Mouse (Mus musculus): ENCODE results near the gene Sdk1. TPM values are rescaled to one million over a fixed set of nuclear protein-coding genes. Genes with fewer than 3 reads are reported as not detected.

Gene Sdk1
- total RNA-seq, 1 experiment, result 1.2 TPM

DNA sequence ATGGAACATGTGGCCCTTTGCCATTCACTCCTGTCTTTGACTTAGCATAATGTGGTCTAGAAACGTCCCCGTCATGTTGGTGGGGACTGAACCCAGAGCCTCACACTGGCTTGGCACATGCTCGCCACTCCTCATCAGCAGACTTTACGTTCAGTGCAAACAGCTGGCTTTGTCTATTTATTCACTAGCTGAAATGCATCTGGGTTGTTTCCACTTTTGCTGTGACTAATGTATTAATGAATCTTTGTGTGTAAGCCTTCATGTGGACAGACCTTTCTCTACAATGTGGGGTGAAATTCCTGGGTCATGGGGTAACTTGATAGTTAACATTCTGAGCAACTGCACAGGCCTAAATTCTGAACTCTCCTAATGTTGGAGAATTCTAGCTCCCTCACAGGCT, 317.4 kb downstream of the Sdk1 start:
- Histone ChIP-seq H3K9me3 (ENCODE audit: control insufficient read depth, insufficient read depth, low read depth, low read length) (no peaks in the 10 kb centered on the region), H3K36me3 (ENCODE audit: control insufficient read depth, insufficient read depth, low read length, poor library complexity, severe bottlenecking) (no peaks in the 10 kb centered on the region), H3K9ac (ENCODE audit: insufficient read depth, low read depth, low read length, poor library complexity, severe bottlenecking) (no peak overlapping the region), H3K4me3 (ENCODE audit: insufficient read depth in 1 of 2, low read depth in 1 of 2, low read length in 2 of 2, poor library complexity in 1 of 2, severe bottlenecking in 1 of 2) (no peak overlapping the region), H3K27ac (ENCODE audit: insufficient read depth, low read depth, low read length, poor library complexity, severe bottlenecking) (no peak overlapping the region), H3K4me1 (ENCODE audit: control insufficient read depth in 2 of 2, insufficient read depth in 2 of 2, low read length in 2 of 2, poor library complexity in 1 of 2) (no peaks in the 10 kb centered on the region)
- TF ChIP-seq HCFC1 (IDR thresholded peaks at IDR 0.05; ENCODE audit: borderline replicate concordance, insufficient read depth, low read length) (no peak), CHD2 (IDR thresholded peaks at IDR 0.05; ENCODE audit: low read depth, low read length) (no peak), ZNF384 (IDR thresholded peaks at IDR 0.05; ENCODE audit: low read depth, low read length) (no peak), MAFK (IDR thresholded peaks at IDR 0.05; ENCODE audit: insufficient read depth, low read depth, low read length) (no peak), ZC3H11A (IDR thresholded peaks at IDR 0.05; ENCODE audit: borderline replicate concordance, low read depth, low read length) (no peak)
- in situ Hi-C loops (cut with MboI; ENCODE audit: low sequenced_read_pairs in 2 of 2, unreplicated experiment in 2 of 2), result no loop called here
- no peak for DNase-seq (ENCODE audit: low read depth, low spot score)

GRCm38 (mm10) chr5:141560325-141560724, 319.0 kb downstream of the Sdk1 start:
- no peak for TF ChIP-seq HCFC1 (IDR thresholded peaks at IDR 0.05; ENCODE audit: borderline replicate concordance, insufficient read depth, low read length)
- no peak for TF ChIP-seq CHD2 (IDR thresholded peaks at IDR 0.05; ENCODE audit: low read depth, low read length)
- no peak for TF ChIP-seq ZNF384 (IDR thresholded peaks at IDR 0.05; ENCODE audit: low read depth, low read length)
- TF ChIP-seq MAFK (IDR thresholded peaks at IDR 0.05; ENCODE audit: insufficient read depth, low read depth, low read length), result no peak
- TF ChIP-seq ZC3H11A (IDR thresholded peaks at IDR 0.05; ENCODE audit: borderline replicate concordance, low read depth, low read length), result no peak
- Histone ChIP-seq H3K27ac (ENCODE audit: insufficient read depth, low read depth, low read length, poor library complexity, severe bottlenecking) (no peak overlapping the region), H3K9ac (ENCODE audit: insufficient read depth, low read depth, low read length, poor library complexity, severe bottlenecking) (no peak overlapping the region), H3K36me3 (ENCODE audit: control insufficient read depth, insufficient read depth, low read length, poor library complexity, severe bottlenecking) (no peaks in the 10 kb centered on the region), H3K9me3 (ENCODE audit: control insufficient read depth, insufficient read depth, low read depth, low read length) (no peaks in the 10 kb centered on the region), H3K4me1 (ENCODE audit: control insufficient read depth in 2 of 2, insufficient read depth in 2 of 2, low read length in 2 of 2, poor library complexity in 1 of 2) (no peaks in the 10 kb centered on the region), H3K4me3 (ENCODE audit: insufficient read depth in 1 of 2, low read depth in 1 of 2, low read length in 2 of 2, poor library complexity in 1 of 2, severe bottlenecking in 1 of 2) (no peak overlapping the region)
- in situ Hi-C loops (cut with MboI; ENCODE audit: low sequenced_read_pairs in 2 of 2, unreplicated experiment in 2 of 2), result no loop called here
- no peak for DNase-seq (ENCODE audit: low read depth, low spot score)

- Histone ChIP-seq H3K27ac (ENCODE audit: insufficient read depth, low read depth, low read length, poor library complexity, severe bottlenecking) (no peak overlapping the region), H3K9ac (ENCODE audit: insufficient read depth, low read depth, low read length, poor library complexity, severe bottlenecking) (no peak overlapping the region), H3K4me3 (ENCODE audit: insufficient read depth in 1 of 2, low read depth in 1 of 2, low read length in 2 of 2, poor library complexity in 1 of 2, severe bottlenecking in 1 of 2) (no peak overlapping the region), H3K9me3 (ENCODE audit: control insufficient read depth, insufficient read depth, low read depth, low read length) (no peaks in the 10 kb centered on the region), H3K36me3 (ENCODE audit: control insufficient read depth, insufficient read depth, low read length, poor library complexity, severe bottlenecking) (no peaks in the 10 kb centered on the region), H3K4me1 (ENCODE audit: control insufficient read depth in 2 of 2, insufficient read depth in 2 of 2, low read length in 2 of 2, poor library complexity in 1 of 2) (no peaks in the 10 kb centered on the region)
- in situ Hi-C loops (cut with MboI; ENCODE audit: low sequenced_read_pairs in 2 of 2, unreplicated experiment in 2 of 2), result no loop called here
- no peak for DNase-seq (ENCODE audit: low read depth, low spot score)
- TF ChIP-seq ZNF384 (IDR thresholded peaks at IDR 0.05; ENCODE audit: low read depth, low read length) (no peak), MAFK (IDR thresholded peaks at IDR 0.05; ENCODE audit: insufficient read depth, low read depth, low read length) (no peak)
Measured at GRCm38 (mm10) chr5:141561989-141562560, 320.8 kb downstream of the Sdk1 start.

- Histone ChIP-seq H3K9ac (ENCODE audit: insufficient read depth, low read depth, low read length, poor library complexity, severe bottlenecking) (no peak overlapping the region), H3K4me1 (ENCODE audit: control insufficient read depth in 2 of 2, insufficient read depth in 2 of 2, low read length in 2 of 2, poor library complexity in 1 of 2) (peaks cover 0 to 2% of the 10 kb centered on the region in 2 experiments; a peak in 1 of 4 replicates), H3K36me3 (ENCODE audit: control insufficient read depth, insufficient read depth, low read length, poor library complexity, severe bottlenecking) (no peaks in the 10 kb centered on the region), H3K9me3 (ENCODE audit: control insufficient read depth, insufficient read depth, low read depth, low read length) (no peaks in the 10 kb centered on the region), H3K27ac (ENCODE audit: insufficient read depth, low read depth, low read length, poor library complexity, severe bottlenecking) (no peak overlapping the region), H3K4me3 (ENCODE audit: insufficient read depth in 1 of 2, low read depth in 1 of 2, low read length in 2 of 2, poor library complexity in 1 of 2, severe bottlenecking in 1 of 2) (no peak overlapping the region)
- in situ Hi-C loops (cut with MboI; ENCODE audit: low sequenced_read_pairs in 2 of 2, unreplicated experiment in 2 of 2), result no loop called here
- 0 out of 2 replicates have a peak, but pooled peaks have one; percentile 32 for TF ChIP-seq ZNF384 (IDR thresholded peaks at IDR 0.05; ENCODE audit: low read depth, low read length)
- no peak for TF ChIP-seq MAFK (IDR thresholded peaks at IDR 0.05; ENCODE audit: insufficient read depth, low read depth, low read length)
- DNase-seq (ENCODE audit: low read depth, low spot score), result no peak
Measured at GRCm38 (mm10) chr5:141564197-141564596, 322.9 kb downstream of the Sdk1 start.

DNA sequence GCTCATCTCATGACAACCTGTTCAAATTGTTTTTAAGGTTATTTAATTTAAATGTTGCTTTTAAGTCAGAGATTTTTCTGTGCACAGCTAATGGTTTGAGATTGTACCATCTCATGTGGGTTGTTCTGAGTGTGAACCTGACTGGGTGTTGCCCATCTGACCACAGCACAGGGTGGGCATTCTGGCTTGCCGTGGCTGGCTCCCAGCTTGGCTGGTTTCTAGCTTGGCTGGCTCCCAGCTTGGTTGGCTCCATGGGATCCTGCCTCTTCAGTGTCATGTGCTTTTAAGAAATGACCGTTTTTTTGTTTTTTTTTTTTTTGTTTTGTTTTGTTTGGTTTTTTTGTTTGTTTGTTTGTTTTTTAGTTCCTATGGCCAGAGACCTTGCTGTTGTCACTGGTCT, 326.8 kb downstream of the Sdk1 start:
- Histone ChIP-seq H3K4me1 (ENCODE audit: control insufficient read depth in 2 of 2, insufficient read depth in 2 of 2, low read length in 2 of 2, poor library complexity in 1 of 2) (peaks cover 0 to 2% of the 10 kb centered on the region in 2 experiments; a peak in 1 of 4 replicates), H3K36me3 (ENCODE audit: control insufficient read depth, insufficient read depth, low read length, poor library complexity, severe bottlenecking) (no peaks in the 10 kb centered on the region), H3K27ac (ENCODE audit: insufficient read depth, low read depth, low read length, poor library complexity, severe bottlenecking) (no peak overlapping the region), H3K9me3 (ENCODE audit: control insufficient read depth, insufficient read depth, low read depth, low read length) (no peaks in the 10 kb centered on the region), H3K9ac (ENCODE audit: insufficient read depth, low read depth, low read length, poor library complexity, severe bottlenecking) (no peak overlapping the region), H3K4me3 (ENCODE audit: insufficient read depth in 1 of 2, low read depth in 1 of 2, low read length in 2 of 2, poor library complexity in 1 of 2, severe bottlenecking in 1 of 2) (no peak overlapping the region)
- DNase-seq (ENCODE audit: low read depth, low spot score), result no peak
- TF ChIP-seq CHD2 (IDR thresholded peaks at IDR 0.05; ENCODE audit: low read depth, low read length), result no peak
- TF ChIP-seq ZNF384 (IDR thresholded peaks at IDR 0.05; ENCODE audit: low read depth, low read length), result no peak
- TF ChIP-seq ZC3H11A (IDR thresholded peaks at IDR 0.05; ENCODE audit: borderline replicate concordance, low read depth, low read length), result no peak
- no peak for TF ChIP-seq MAFK (IDR thresholded peaks at IDR 0.05; ENCODE audit: insufficient read depth, low read depth, low read length)
- no peak for TF ChIP-seq HCFC1 (IDR thresholded peaks at IDR 0.05; ENCODE audit: borderline replicate concordance, insufficient read depth, low read length)
- in situ Hi-C loops (cut with MboI; ENCODE audit: low sequenced_read_pairs in 2 of 2, unreplicated experiment in 2 of 2), result no loop called here
